Mouse (Mus musculus) frontal cortex, adult (tissue): ENCODE measurements around the gene Rpl18.

Experiments
- ATAC-seq: cut with Nextera tagmentation; 2 replicates; pipeline ENCODE4 v1.9.2; 2017; ENCODE audit warnings: mild to moderate bottlenecking, moderate library complexity, mixed read lengths; ENCODE audit not compliant: low TSS enrichment

The Rpl18 gene

GRCm38 (mm10) chr7:45700301-45701015 lies 14.8 kb upstream of the Rpl18 start:
- ATAC-seq, result peak; percentile 25

GRCm38 (mm10) chr7:45701072-45701471 lies 14.2 kb upstream of the Rpl18 start:
- no peak for ATAC-seq

- no peak for ATAC-seq
Measured at GRCm38 (mm10) chr7:45701607-45702006, 13.7 kb upstream of the Rpl18 start.

- no peak for ATAC-seq
Measured at GRCm38 (mm10) chr7:45702316-45702715, 12.9 kb upstream of the Rpl18 start.

- no peak for ATAC-seq
Measured at GRCm38 (mm10) chr7:45702809-45703520, 12.3 kb upstream of the Rpl18 start.

- ATAC-seq, result no peak
Measured at GRCm38 (mm10) chr7:45703521-45704033, 11.7 kb upstream of the Rpl18 start.

GRCm38 (mm10) chr7:45704046-45704559 lies 11.2 kb upstream of the Rpl18 start:
- peak; percentile 28 for ATAC-seq

GRCm38 (mm10) chr7:45704730-45705442 lies 10.4 kb upstream of the Rpl18 start, which contains the start of gene Dbp:
Gene Dbp, plus strand, starts transcription at chr7:45705088.
- peak; percentile 42 for ATAC-seq

GRCm38 (mm10) chr7:45705443-45705864 lies 9.8 kb upstream of the Rpl18 start:
- no peak for ATAC-seq

- ATAC-seq, result no peak
Measured at GRCm38 (mm10) chr7:45705873-45706281, 9.4 kb upstream of the Rpl18 start.

- ATAC-seq, result no peak
Measured at GRCm38 (mm10) chr7:45706721-45707241, 8.5 kb upstream of the Rpl18 start.

- no peak for ATAC-seq
Measured at GRCm38 (mm10) chr7:45707375-45707967, 7.8 kb upstream of the Rpl18 start.

GRCm38 (mm10) chr7:45708221-45708761 lies 7.0 kb upstream of the Rpl18 start:
- no peak for ATAC-seq

- ATAC-seq, result no peak
Measured at GRCm38 (mm10) chr7:45709036-45709435, 6.2 kb upstream of the Rpl18 start.

- ATAC-seq, result no peak
Measured at GRCm38 (mm10) chr7:45709677-45710355, 5.4 kb upstream of the Rpl18 start.

- ATAC-seq, result no peak
Measured at GRCm38 (mm10) chr7:45710477-45711191, 4.6 kb upstream of the Rpl18 start.

- ATAC-seq, result no peak
Measured at GRCm38 (mm10) chr7:45711316-45712021, 3.8 kb upstream of the Rpl18 start.

- no peak for ATAC-seq
Measured at GRCm38 (mm10) chr7:45712022-45712757, 3.1 kb upstream of the Rpl18 start.

GRCm38 (mm10) chr7:45713396-45713795 lies 1.9 kb upstream of the Rpl18 start:
- ATAC-seq, result no peak
